Mouse (Mus musculus): Measurements from ENCODE around the gene Rps8.

- TF ChIP-seq CTCF (IDR thresholded peaks at IDR 0.05 in 2 of 3, conservative IDR thresholded peaks at IDR 0.05 in 1 of 3; ENCODE audit: control insufficient read depth in 1 of 3, insufficient read depth in 1 of 3, low read depth in 2 of 3, low read length in 3 of 3, poor library complexity in 1 of 3, severe bottlenecking in 1 of 3) (no peak), USF1 (IDR thresholded peaks at IDR 0.05; ENCODE audit: low read depth, low read length) (no peak), NRF1 (IDR thresholded peaks at IDR 0.05; ENCODE audit: insufficient read depth, low read depth, low read length, poor library complexity, severe bottlenecking) (no peak), EP300 (IDR thresholded peaks at IDR 0.05; ENCODE audit: low read depth in 1 of 2, low read length in 2 of 2) (no peak), POLR2A (IDR thresholded peaks at IDR 0.05; ENCODE audit: control insufficient read depth in 1 of 2, insufficient read depth in 1 of 2, low read depth in 1 of 2, low read length in 2 of 2, poor library complexity in 1 of 2) (peak in 1 of 2 experiments; percentile 88; a peak in 3 of 4 replicates), MAX (IDR thresholded peaks at IDR 0.05; ENCODE audit: low read length) (no peak)
Observed at GRCm38 (mm10) chr4:117202992-117203354, 46.9 kb upstream of the Rps8 start.

Measured in MEL (cell line).